Mouse (Mus musculus) heart, adult 2 months (tissue): ENCODE measurements around the gene Hagh.

Experiments
- CTCF ChIP-seq: fragments of 200-600 bp; IDR thresholded peaks from 2 replicates; pipeline ENCODE4 v1.8.1; 2022; ENCODE audit warnings: antibody characterized with exemption, mild to moderate bottlenecking, moderate library complexity
- EP300 ChIP-seq: fragments of 200-500 bp; IDR thresholded peaks from 2 replicates; pipeline ENCODE4 v1.6.1; 2011; ENCODE audit warnings: low read depth, low read length, control low read depth; ENCODE audit not compliant: insufficient read depth
- POLR2A ChIP-seq: fragments of 200-500 bp; IDR thresholded peaks from 2 replicates; pipeline ENCODE4 v1.6.1; 2011; ENCODE audit warnings: mild to moderate bottlenecking, low read depth, low read length, control low read depth; ENCODE audit not compliant: insufficient read depth

GRCm38 (mm10) chr17:24902124-24902523 lies 62.2 kb downstream of the Hagh start:
- no peak for TF ChIP-seq CTCF
- TF ChIP-seq POLR2A = no peak
- no peak for TF ChIP-seq EP300
